Mouse (Mus musculus): ENCODE results near the gene Dock3. TPM values are rescaled to one million over a fixed set of nuclear protein-coding genes. Genes with fewer than 3 reads are reported as not detected.

The Dock3 gene
- polyA plus RNA-seq, 1 experiment from 2014 or later: 0.19 TPM

DNA sequence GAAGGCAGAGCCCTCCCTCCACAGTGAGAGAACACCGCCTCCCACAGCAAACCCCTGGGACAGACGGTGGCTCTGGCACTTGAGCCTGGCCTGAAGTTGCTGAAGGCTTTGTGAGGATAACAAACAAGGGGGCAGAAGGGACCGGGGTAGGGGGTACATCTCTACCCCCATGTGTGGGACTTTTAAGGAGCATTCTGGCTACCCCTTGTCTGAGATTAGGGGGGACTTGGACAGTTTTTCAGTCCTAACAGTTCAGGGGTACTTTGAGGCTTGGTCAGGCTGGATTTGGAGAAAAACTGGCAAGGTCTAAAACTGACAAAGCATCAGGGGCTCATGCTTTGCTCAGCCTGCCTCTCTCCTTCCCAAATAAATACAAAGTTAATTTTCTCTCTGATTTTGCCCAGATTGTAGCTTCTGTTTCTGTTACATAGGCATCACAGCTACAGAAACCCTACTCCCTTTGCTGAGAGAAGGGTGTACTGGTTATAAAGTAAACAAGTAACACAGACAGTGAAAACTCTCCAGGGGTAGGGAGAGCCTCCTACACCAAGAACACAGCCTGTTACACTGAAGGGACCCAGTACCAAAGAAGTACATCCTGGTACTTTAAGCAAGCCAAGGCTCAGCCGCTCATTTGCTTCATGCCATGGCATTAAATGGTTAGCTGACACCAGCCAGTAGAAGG, 350.5 kb downstream of the Dock3 start:
- CTCF ChIA-PET: no interaction called here
- TF ChIP-seq CTCF (IDR thresholded peaks at IDR 0.05): no peak
- POLR2A ChIA-PET: no interaction called here
- no peaks in the 10 kb centered on the region for H3K27me3 ChIP-seq
- DNase-seq (ENCODE audit: low read depth, low spot score) (no peak), ATAC-seq (no peak)
- in situ Hi-C loops (cut with MboI; ENCODE audit: low pct_unique_long_range_greater_than_20kb): no loop called here

GRCm38 (mm10) chr9:106879471-106879870, 352.2 kb downstream of the Dock3 start:
- DNase-seq (ENCODE audit: low read depth, low spot score) (no peak), ATAC-seq (no peak)
- in situ Hi-C loops (cut with MboI; ENCODE audit: low pct_unique_long_range_greater_than_20kb): no loop called here
- no peaks in the 10 kb centered on the region for H3K27me3 ChIP-seq
- CTCF ChIA-PET: interaction anchor here (1.0 to 1.2 kb wide), 2 partner anchors 10 to 41 kb away, joined by 3 read pairs; no protein-coding TSS in a partner anchor
- POLR2A ChIA-PET: no interaction called here
- TF ChIP-seq CTCF (IDR thresholded peaks at IDR 0.05): no peak

DNA sequence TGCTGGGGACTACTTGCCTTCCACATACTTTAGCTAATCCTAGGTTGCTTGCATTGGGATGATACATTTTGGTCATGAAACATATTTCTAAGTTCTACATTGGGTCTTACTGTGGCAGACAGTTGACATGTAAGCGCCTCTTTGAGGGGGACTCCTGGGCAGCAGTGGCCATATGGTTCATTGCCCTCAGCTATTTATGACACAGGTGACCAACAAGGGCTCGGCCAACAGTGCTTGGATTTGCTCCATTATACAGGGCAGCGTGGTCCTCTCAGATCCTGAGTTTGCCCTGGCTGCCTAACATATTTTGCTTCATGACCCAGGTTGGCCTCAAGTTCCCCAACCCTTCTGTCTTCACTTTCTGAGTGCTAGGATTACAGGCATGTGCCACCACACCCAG, 355.0 kb downstream of the Dock3 start:
- no peak for TF ChIP-seq CTCF (IDR thresholded peaks at IDR 0.05)
- CTCF ChIA-PET: interaction anchor here (1.1 kb wide), 1 partner anchor 49 kb away, joined by 3 read pairs; no protein-coding TSS in a partner anchor
- DNase-seq (ENCODE audit: low read depth, low spot score): no peak
- POLR2A ChIA-PET: no interaction called here
- no peaks in the 10 kb centered on the region for H3K27me3 ChIP-seq
- ATAC-seq: no peak
- in situ Hi-C loops (cut with MboI; ENCODE audit: low pct_unique_long_range_greater_than_20kb): no loop called here

GRCm38 (mm10) chr9:106874216-106874615, 357.5 kb downstream of the Dock3 start:
- ATAC-seq: no peak
- H3K27me3 ChIP-seq: no peaks in the 10 kb centered on the region
- no peak for DNase-seq (ENCODE audit: low read depth, low spot score)
- TF ChIP-seq CTCF (IDR thresholded peaks at IDR 0.05): no peak
- ChIA-PET POLR2A (no interaction called here), CTCF (no interaction called here)
- in situ Hi-C loops (cut with MboI; ENCODE audit: low pct_unique_long_range_greater_than_20kb): no loop called here

- DNase-seq (ENCODE audit: low read depth, low spot score) (no peak), ATAC-seq (no peak)
- in situ Hi-C loops (cut with MboI; ENCODE audit: low pct_unique_long_range_greater_than_20kb): no loop called here
- ChIA-PET CTCF (interaction anchor here (1.0 kb wide), 1 partner anchor 14 kb away, joined by 3 read pairs; no protein-coding TSS in a partner anchor), POLR2A (no interaction called here)
- TF ChIP-seq CTCF (IDR thresholded peaks at IDR 0.05): no peak
- H3K27me3 ChIP-seq: no peaks in the 10 kb centered on the region
These were observed 373.7 kb downstream of the Dock3 start for GRCm38 (mm10) chr9:106858036-106858435.

GRCm38 (mm10) chr9:106856664-106857063, 375.0 kb downstream of the Dock3 start:
- ChIA-PET POLR2A (no interaction called here), CTCF (no interaction called here)
- no peak for ATAC-seq

More at GRCm38 (mm10) chr9:106856664-106857063, 375.0 kb downstream of the Dock3 start:
- TF ChIP-seq CTCF (IDR thresholded peaks at IDR 0.05): no peak
- no peak for DNase-seq (ENCODE audit: low read depth, low spot score)
- no peaks in the 10 kb centered on the region for H3K27me3 ChIP-seq
- in situ Hi-C loops (cut with MboI; ENCODE audit: low pct_unique_long_range_greater_than_20kb): no loop called here

Other genes starting within 250 kb of the Dock3 start
- 14.5 TPM for gene Mapkapk3, start 58.0 kb upstream of the Dock3 start, polyA plus RNA-seq (2021)
- gene Cish, start 64.1 kb upstream of the Dock3 start, polyA plus RNA-seq (2021): 119 TPM
- gene Hemk1, start 106.4 kb upstream of the Dock3 start, polyA plus RNA-seq (2021): 19.2 TPM
- 1.2 TPM for gene 6430571L13Rik, start 108.7 kb upstream of the Dock3 start, polyA plus RNA-seq (2021)
- gene Cacna2d2, start 167.7 kb upstream of the Dock3 start, polyA plus RNA-seq (2021): 0.01 TPM